Mouse (Mus musculus): Measurements from ENCODE around the gene Ankrd28. TPM values are rescaled to one million over a fixed set of nuclear protein-coding genes. Genes with fewer than 3 reads are reported as not detected.

Gene Ankrd28
- polyA plus RNA-seq, 1 experiment from 2014 or later = 9.9 TPM

DNA sequence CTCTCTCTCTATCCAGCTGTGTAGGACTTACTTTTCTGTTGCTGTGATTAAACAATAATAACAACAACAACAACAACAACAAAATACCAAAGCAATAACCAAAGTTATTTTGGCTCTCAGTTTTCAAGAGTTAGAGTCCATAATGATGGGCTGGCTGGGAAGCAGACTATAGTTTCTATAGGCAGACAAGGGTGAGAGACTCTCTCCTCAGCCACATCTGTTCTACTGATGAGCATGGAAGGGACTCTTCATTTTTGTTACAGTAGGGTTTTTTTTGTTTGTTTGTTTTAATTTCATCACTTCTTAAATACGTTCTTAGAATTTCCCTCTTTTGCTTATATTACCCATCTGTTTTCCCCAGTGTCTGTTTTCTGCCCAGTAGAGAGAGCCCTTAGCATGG lies 177.8 kb downstream of the Ankrd28 start:
- Histone ChIP-seq H3K4me1 (peaks cover 7% of the 10 kb centered on the region; the same call in 1 of the 2 replicates), H3K27ac (no peak overlapping the region), H3K9ac (no peak overlapping the region), H3K4me2 (replicated peaks) (no peak overlapping the region), H3K4me3 (no peak overlapping the region), H3K27me3 (no peaks in the 10 kb centered on the region), H3K36me3 (no peaks in the 10 kb centered on the region), H3K9me3 (no peaks in the 10 kb centered on the region)
- ATAC-seq (ENCODE audit: insufficient number of reproducible peaks, insufficient read depth, low FRiP score, low TSS enrichment) = no peak
- WGBS = 89% methylated on average over 1 of the region's 1 CpGs

DNA sequence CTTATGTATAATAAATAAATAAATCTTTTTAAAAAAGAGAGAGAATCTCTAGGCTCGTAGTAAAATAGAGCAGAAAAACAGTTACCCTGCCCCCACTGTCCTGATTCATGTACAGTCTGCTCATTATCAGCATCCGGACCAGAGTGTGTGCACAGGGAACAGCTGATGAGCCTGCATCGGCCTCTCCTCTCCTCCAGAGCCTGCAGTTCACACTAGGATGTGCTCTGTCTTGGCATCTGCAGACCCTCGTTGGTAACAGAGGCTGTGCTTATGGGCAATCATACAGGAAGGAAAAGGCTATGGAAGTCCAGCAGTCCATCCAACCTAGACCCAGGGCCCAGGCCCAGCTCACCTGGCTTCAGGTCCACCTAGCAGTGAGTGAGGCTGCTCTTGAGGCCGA lies 178.3 kb downstream of the Ankrd28 start:
- ATAC-seq (ENCODE audit: insufficient number of reproducible peaks, insufficient read depth, low FRiP score, low TSS enrichment) = no peak
- Histone ChIP-seq H3K9ac (no peak overlapping the region), H3K9me3 (no peaks in the 10 kb centered on the region), H3K4me1 (0 out of 2 replicates have a peak, but pooled peaks cover 1% of the 10 kb centered on the region), H3K4me3 (no peak overlapping the region), H3K27me3 (no peaks in the 10 kb centered on the region), H3K27ac (no peak overlapping the region), H3K36me3 (no peaks in the 10 kb centered on the region), H3K4me2 (replicated peaks) (no peak overlapping the region)
- WGBS = 73% methylated on average over 5 of the region's 5 CpGs

DNA sequence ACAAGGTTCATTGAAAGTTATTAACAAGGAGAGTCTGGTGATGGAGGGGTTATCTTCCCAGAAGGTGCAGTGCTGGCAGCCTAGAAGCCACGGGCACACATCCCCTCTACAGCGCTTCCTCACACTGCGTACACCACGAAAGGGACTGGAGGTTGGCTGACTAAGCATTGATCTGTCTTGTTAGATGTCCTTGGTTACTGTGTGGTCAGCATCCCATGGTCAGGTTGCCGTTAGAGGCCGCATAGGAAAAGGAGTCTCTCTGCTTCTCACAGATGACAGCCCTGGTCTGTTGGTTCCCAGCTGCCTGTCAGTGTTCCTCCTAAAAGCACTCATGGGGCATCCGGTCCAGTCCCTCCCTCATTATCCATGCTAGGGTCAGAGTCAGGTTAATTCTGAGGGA lies 179.2 kb downstream of the Ankrd28 start:
- no peaks in the 10 kb centered on the region for H3K36me3 ChIP-seq
- H3K4me1 ChIP-seq = no peaks in the 10 kb centered on the region
- H3K27ac ChIP-seq = no peak overlapping the region
- 82% methylated on average over 7 of the region's 7 CpGs for WGBS
- H3K9me3 ChIP-seq = no peaks in the 10 kb centered on the region
- ATAC-seq (ENCODE audit: insufficient number of reproducible peaks, insufficient read depth, low FRiP score, low TSS enrichment) = no peak
- no peak overlapping the region for H3K9ac ChIP-seq
- H3K4me3 ChIP-seq = no peak overlapping the region
- H3K4me2 ChIP-seq (replicated peaks) = no peak overlapping the region
- no peaks in the 10 kb centered on the region for H3K27me3 ChIP-seq

GRCm38 (mm10) chr14:31650347-31650746 lies 180.1 kb downstream of the Ankrd28 start:
- no peak for ATAC-seq (ENCODE audit: insufficient number of reproducible peaks, insufficient read depth, low FRiP score, low TSS enrichment)
- no peak overlapping the region for H3K9ac ChIP-seq
- 95% methylated on average over 3 of the region's 3 CpGs for WGBS

More at GRCm38 (mm10) chr14:31650347-31650746, 180.1 kb downstream of the Ankrd28 start:
- H3K9me3 ChIP-seq = no peaks in the 10 kb centered on the region
- no peak overlapping the region for H3K4me3 ChIP-seq
- H3K4me2 ChIP-seq (replicated peaks) = no peak overlapping the region
- H3K4me1 ChIP-seq = no peaks in the 10 kb centered on the region
- no peaks in the 10 kb centered on the region for H3K36me3 ChIP-seq
- no peaks in the 10 kb centered on the region for H3K27me3 ChIP-seq
- no peak overlapping the region for H3K27ac ChIP-seq

Other genes with a start within 250 kb of the Ankrd28 start
- gene Colq, start 239.3 kb downstream of the Ankrd28 start, polyA plus RNA-seq (2016; fragmentation: Nextera tagmentation; extraction: Ambion mirVana) = 0.61 and 1.0 TPM in 2 replicates
- 2.3 TPM in 1 of 2 replicates, not detected in the other for gene Gm49387, start 189.8 kb downstream of the Ankrd28 start, polyA plus RNA-seq (2016; fragmentation: Nextera tagmentation; extraction: Ambion mirVana)
- gene Btd, start 189.6 kb downstream of the Ankrd28 start, polyA plus RNA-seq (2016; fragmentation: Nextera tagmentation; extraction: Ambion mirVana) = 25.3 and 28.5 TPM in 2 replicates
- 10.6 and 13.8 TPM in 2 replicates for gene Hacl1, start 189.4 kb downstream of the Ankrd28 start, polyA plus RNA-seq (2016; fragmentation: Nextera tagmentation; extraction: Ambion mirVana)
- gene Galnt15, start 198.3 kb upstream of the Ankrd28 start, polyA plus RNA-seq (2016; fragmentation: Nextera tagmentation; extraction: Ambion mirVana) = 0.11 and 0.24 TPM in 2 replicates